Mouse (Mus musculus) midbrain, embryonic 15.5 days (tissue): ENCODE measurements around the gene Pdcl2. TPM values are rescaled to one million over a fixed set of nuclear protein-coding genes. Genes with fewer than 3 reads are reported as not detected.

Source experiments
- ATAC-seq: fragments of 200-750 bp; cut with Nextera tagmentation; replicated peaks from 2 replicates; pipeline ENCODE4 v1.8.0; 2017; ENCODE audit warnings: moderate TSS enrichment
- H3K27ac ChIP-seq: fragments of 300-500 bp; sonication (generic); 2 replicates; pipeline ENCODE4 v1.5.1; 2015; ENCODE audit warnings: mild to moderate bottlenecking, inconsistent platforms
- H3K27me3 ChIP-seq: fragments of 300-500 bp; sonication (generic); replicated peaks from 2 replicates; pipeline ENCODE4 v1.6.1; 2015; ENCODE audit warnings: inconsistent platforms
- H3K36me3 ChIP-seq: fragments of 300-500 bp; sonication (generic); replicated peaks from 2 replicates; pipeline ENCODE4 v1.6.1; 2015; ENCODE audit warnings: inconsistent platforms
- H3K4me1 ChIP-seq: fragments of 300-500 bp; sonication (generic); 2 replicates; pipeline ENCODE4 v1.6.1; 2015; ENCODE audit warnings: inconsistent platforms
- H3K4me2 ChIP-seq: fragments of 300-500 bp; sonication (generic); 2 replicates; pipeline ENCODE4 v1.6.1; 2015; ENCODE audit warnings: inconsistent platforms, mild to moderate bottlenecking, moderate library complexity
- H3K4me3 ChIP-seq: fragments of 300-500 bp; sonication (generic); 2 replicates; pipeline ENCODE4 v1.5.1; 2015; ENCODE audit warnings: mild to moderate bottlenecking, inconsistent platforms
- H3K9ac ChIP-seq: fragments of 300-500 bp; sonication (generic); 2 replicates; pipeline ENCODE4 v1.6.1; 2015; ENCODE audit warnings: mild to moderate bottlenecking, inconsistent platforms
- H3K9me3 ChIP-seq: fragments of 300-500 bp; sonication (generic); 2 replicates; pipeline ENCODE4 v1.6.1; 2016; ENCODE audit warnings: inconsistent platforms
- WGBS: fragments of 180-500 bp; shearing (Covaris S2); methylation state at CpG from one replicate; pipeline ENCODE4 v1.1.7; 2015; ENCODE audit warnings: mixed read lengths; 5-methylcytosine and 5-hydroxymethylcytosine counted together
- polyA plus RNA-seq: library from polyadenylated mRNA; unstranded; fragments of >200 nt; fragmentation: Nextera tagmentation; extraction: Ambion mirVana; gene quantifications from 2 replicates; pipeline ENCODE4 v1.2.1, GENCODE M21; 2015

Pdcl2 gene
- polyA plus RNA-seq, 1 experiment from 2014 or later = not detected

GRCm38 (mm10) chr5:76333833-76334232 is 2.9 kb upstream of the Pdcl2 start:
- WGBS = 35% methylated on average over 4 of the region's 4 CpGs
- ATAC-seq = no peak

GRCm38 (mm10) chr5:76327296-76327695 is 3.7 kb downstream of the Pdcl2 start:
- ATAC-seq = no peak
- WGBS = 50% methylated on average over 2 of the region's 2 CpGs

More at GRCm38 (mm10) chr5:76333833-76334232, 2.9 kb upstream of the Pdcl2 start:
- Histone ChIP-seq H3K36me3 (no peaks in the 10 kb centered on the region), H3K27me3 (no peaks in the 10 kb centered on the region), H3K4me2 (no peak overlapping the region), H3K4me3 (no peak overlapping the region), H3K27ac (no peak overlapping the region), H3K9ac (no peak overlapping the region), H3K4me1 (no peaks in the 10 kb centered on the region), H3K9me3 (no peaks in the 10 kb centered on the region)

GRCm38 (mm10) chr5:76325113-76325512 is 5.8 kb downstream of the Pdcl2 start:
- no peak overlapping the region for H3K4me2 ChIP-seq
- no peak for ATAC-seq
- no peak overlapping the region for H3K4me3 ChIP-seq
- WGBS = 90% methylated on average over 4 of the region's 4 CpGs
- no peaks in the 10 kb centered on the region for H3K27me3 ChIP-seq
- peaks cover 4% of the 10 kb centered on the region; the same call in 1 of the 2 replicates for H3K4me1 ChIP-seq
- no peaks in the 10 kb centered on the region for H3K9me3 ChIP-seq
- H3K36me3 ChIP-seq = no peaks in the 10 kb centered on the region
- H3K9ac ChIP-seq = no peak overlapping the region
- H3K27ac ChIP-seq = no peak overlapping the region

More at GRCm38 (mm10) chr5:76327296-76327695, 3.7 kb downstream of the Pdcl2 start:
- no peaks in the 10 kb centered on the region for H3K9me3 ChIP-seq
- H3K27ac ChIP-seq = no peak overlapping the region
- no peaks in the 10 kb centered on the region for H3K36me3 ChIP-seq
- no peak overlapping the region for H3K4me2 ChIP-seq
- H3K4me1 ChIP-seq = no peaks in the 10 kb centered on the region
- H3K27me3 ChIP-seq = no peaks in the 10 kb centered on the region
- H3K9ac ChIP-seq = no peak overlapping the region
- no peak overlapping the region for H3K4me3 ChIP-seq

GRCm38 (mm10) chr5:76321249-76322196 is 9.4 kb downstream of the Pdcl2 start:
- H3K27me3 ChIP-seq = no peaks in the 10 kb centered on the region
- no peak for ATAC-seq
- H3K4me1 ChIP-seq = peaks cover 4% of the 10 kb centered on the region; the same call in 1 of the 2 replicates
- no peak overlapping the region for H3K27ac ChIP-seq
- no peak overlapping the region for H3K4me2 ChIP-seq
- no peak overlapping the region for H3K4me3 ChIP-seq
- no peaks in the 10 kb centered on the region for H3K36me3 ChIP-seq
- no peaks in the 10 kb centered on the region for H3K9me3 ChIP-seq
- WGBS = 14% methylated on average over 11 of the region's 11 CpGs
- H3K9ac ChIP-seq = no peak overlapping the region

GRCm38 (mm10) chr5:76308206-76308605 is 22.8 kb downstream of the Pdcl2 start:
- H3K4me1 ChIP-seq = peaks cover 9% of the 10 kb centered on the region
- no peaks in the 10 kb centered on the region for H3K9me3 ChIP-seq
- H3K27ac ChIP-seq = no peak overlapping the region
- H3K36me3 ChIP-seq = no peaks in the 10 kb centered on the region
- no peak overlapping the region for H3K9ac ChIP-seq
- WGBS = 64% methylated on average over 2 of the region's 2 CpGs
- H3K4me3 ChIP-seq = no peak overlapping the region
- H3K4me2 ChIP-seq = no peak overlapping the region
- no peak for ATAC-seq
- H3K27me3 ChIP-seq = no peaks in the 10 kb centered on the region

- no peak overlapping the region for H3K4me2 ChIP-seq
- WGBS = 73% methylated on average over 3 of the region's 3 CpGs
- ATAC-seq = no peak
Measured at GRCm38 (mm10) chr5:76306261-76306660, 24.7 kb downstream of the Pdcl2 start.

GRCm38 (mm10) chr5:76305616-76306015 is 25.3 kb downstream of the Pdcl2 start:
- H3K27me3 ChIP-seq = no peaks in the 10 kb centered on the region
- H3K9me3 ChIP-seq = no peaks in the 10 kb centered on the region
- 0 out of 2 replicates have a peak overlapping the region, but pooled peaks have one; percentile 38 for H3K27ac ChIP-seq
- ATAC-seq = no peak
- H3K4me2 ChIP-seq = peak overlapping the region; percentile 75
- H3K4me1 ChIP-seq = peaks cover 27% of the 10 kb centered on the region
- peak overlapping the region; percentile 98 for H3K4me3 ChIP-seq
- 2% methylated on average over 8 of the region's 8 CpGs for WGBS
- no peaks in the 10 kb centered on the region for H3K36me3 ChIP-seq
- H3K9ac ChIP-seq = peak overlapping the region; percentile 92

More at GRCm38 (mm10) chr5:76306261-76306660, 24.7 kb downstream of the Pdcl2 start:
- Histone ChIP-seq H3K27ac (no peak overlapping the region), H3K9me3 (no peaks in the 10 kb centered on the region), H3K36me3 (no peaks in the 10 kb centered on the region), H3K4me3 (no peak overlapping the region), H3K4me1 (peaks cover 22% of the 10 kb centered on the region), H3K27me3 (no peaks in the 10 kb centered on the region), H3K9ac (no peak overlapping the region)

- H3K4me2 ChIP-seq = peak within 1 kb of the TSS; percentile 75
- peak within 1 kb of the TSS; percentile 97 for H3K27ac ChIP-seq
- ATAC-seq = peak; percentile 92
- WGBS = under 1% methylated on average over 103 of the region's 104 CpGs
- H3K4me1 ChIP-seq = peaks cover 27% of the 10 kb centered on the region
- H3K27me3 ChIP-seq = no peaks in the 10 kb centered on the region
- peak within 1 kb of the TSS; percentile 98 for H3K4me3 ChIP-seq
- peak within 1 kb of the TSS; percentile 92 for H3K9ac ChIP-seq
- no peaks in the 10 kb centered on the region for H3K36me3 ChIP-seq
- no peaks in the 10 kb centered on the region for H3K9me3 ChIP-seq
Measured at GRCm38 (mm10) chr5:76304452-76305341, 26.3 kb downstream of the Pdcl2 start, which contains the start of gene Clock. Gene Clock (minus strand): TSS chr5:76304792.

GRCm38 (mm10) chr5:76303745-76304451 is 27.1 kb downstream of the Pdcl2 start:
- Histone ChIP-seq H3K27me3 (no peaks in the 10 kb centered on the region), H3K9ac (peak overlapping the region; percentile 92), H3K27ac (peak overlapping the region; percentile 97), H3K4me3 (peak overlapping the region; percentile 98), H3K36me3 (no peaks in the 10 kb centered on the region), H3K4me1 (peaks cover 27% of the 10 kb centered on the region), H3K9me3 (no peaks in the 10 kb centered on the region), H3K4me2 (peak overlapping the region; percentile 75)
- ATAC-seq = peak; percentile 86
- WGBS = under 1% methylated on average over 74 of the region's 100 CpGs

- Histone ChIP-seq H3K4me3 (peak overlapping the region; percentile 98), H3K27me3 (no peaks in the 10 kb centered on the region), H3K9me3 (no peaks in the 10 kb centered on the region), H3K36me3 (no peaks in the 10 kb centered on the region), H3K4me1 (peaks cover 27% of the 10 kb centered on the region), H3K9ac (peak overlapping the region; percentile 92), H3K27ac (peak overlapping the region; percentile 97), H3K4me2 (peak overlapping the region; percentile 75)
- WGBS = 6% methylated on average over 11 of the region's 11 CpGs
- ATAC-seq = no peak
Measured at GRCm38 (mm10) chr5:76303379-76303744, 27.6 kb downstream of the Pdcl2 start.

GRCm38 (mm10) chr5:76302009-76302408 is 28.9 kb downstream of the Pdcl2 start:
- Histone ChIP-seq H3K9me3 (no peaks in the 10 kb centered on the region), H3K4me3 (no peak overlapping the region), H3K4me1 (peaks cover 27% of the 10 kb centered on the region), H3K4me2 (0 out of 2 replicates have a peak overlapping the region, but pooled peaks have one; percentile 16), H3K9ac (no peak overlapping the region), H3K27me3 (no peaks in the 10 kb centered on the region), H3K36me3 (no peaks in the 10 kb centered on the region), H3K27ac (no peak overlapping the region)
- no peak for ATAC-seq
- 85% methylated on average over 2 of the region's 2 CpGs for WGBS
